Mouse (Mus musculus) liver, embryonic 14.5 days (tissue): Measurements from ENCODE around the gene Kcnh8. TPM values are rescaled to one million over a fixed set of nuclear protein-coding genes. Genes with fewer than 3 reads are reported as not detected.

Source experiments
- ATAC-seq: fragments of 200-750 bp; cut with Nextera tagmentation; 2 replicates; pipeline ENCODE4 v1.8.0; 2017; ENCODE audit warnings: moderate number of reproducible peaks, mild to moderate bottlenecking, moderate library complexity; ENCODE audit not compliant: insufficient read depth
- DNase-seq, 3 experiments: peaks; one replicate each; pipeline ENCODE4 v3.0.0-alpha.2; 2012 to 2013; ENCODE audit warnings: low read depth in 3 of 3, low spot score in 3 of 3
- H3K27ac ChIP-seq: fragments of 300-500 bp; sonication (generic); 2 replicates; pipeline ENCODE4 v1.5.1; 2014; ENCODE audit warnings: moderate library complexity, mild to moderate bottlenecking, control low read depth, inconsistent platforms
- H3K27me3 ChIP-seq: fragments of 300-500 bp; sonication (generic); 2 replicates; pipeline ENCODE4 v1.6.1; 2014; ENCODE audit warnings: mild to moderate bottlenecking, low read length, moderate library complexity; ENCODE audit not compliant: control insufficient read depth, insufficient read depth
- H3K36me3 ChIP-seq: fragments of 300-500 bp; sonication (generic); replicated peaks from 2 replicates; pipeline ENCODE4 v1.6.1; 2014; ENCODE audit warnings: low read depth; ENCODE audit not compliant: control insufficient read depth, insufficient read depth
- H3K4me1 ChIP-seq, 2 experiments: fragments of 200-500 bp in 1 of 2; fragments of 300-500 bp in 1 of 2; sonication (generic) in 1 of 2; replicated peaks; 2 replicates each; pipeline ENCODE4 v1.6.1; 2012 to 2014; ENCODE audit warnings: antibody characterized with exemption in 1 of 2, inconsistent platforms in 1 of 2, low read length in 1 of 2; ENCODE audit not compliant: control insufficient read depth in 2 of 2, insufficient read depth in 2 of 2
- H3K4me2 ChIP-seq: fragments of 300-500 bp; sonication (generic); 2 replicates; pipeline ENCODE4 v1.6.1; 2014; ENCODE audit warnings: low read depth, mild to moderate bottlenecking, control low read depth, moderate library complexity
- H3K4me3 ChIP-seq, 2 experiments: fragments of 200-500 bp in 1 of 2; fragments of 300-500 bp in 1 of 2; sonication (generic) in 1 of 2; 2 replicates each; pipeline ENCODE4 v1.5.1; 2012 to 2014; ENCODE audit warnings: low read depth in 2 of 2, low read length in 2 of 2, mild to moderate bottlenecking in 2 of 2, control low read depth in 1 of 2, inconsistent platforms in 1 of 2, moderate library complexity in 1 of 2; ENCODE audit not compliant: insufficient read depth in 1 of 2
- H3K9ac ChIP-seq: fragments of 300-500 bp; sonication (generic); replicated peaks from 2 replicates; pipeline ENCODE4 v1.6.1; 2014; ENCODE audit warnings: mild to moderate bottlenecking, control low read depth, moderate library complexity
- H3K9me3 ChIP-seq: fragments of 300-500 bp; sonication (generic); 2 replicates; pipeline ENCODE4 v1.6.1; 2016; ENCODE audit warnings: low read length, mixed read lengths; ENCODE audit not compliant: control insufficient read depth
- CTCF ChIP-seq: IDR thresholded peaks from 2 replicates; pipeline ENCODE4 v1.5.1; 2016; ENCODE audit warnings: antibody characterized with exemption, low read depth, control low read depth
- EP300 ChIP-seq: IDR thresholded peaks from 2 replicates; pipeline ENCODE4 v1.6.1; 2016; ENCODE audit warnings: antibody characterized with exemption, low read depth
- WGBS: fragments of 180-500 bp; shearing (Covaris S2); extraction: QIAGEN DNeasy Blood & Tissue Kit; methylation state at CpG from one replicate; pipeline ENCODE4 v1.1.7; 2014; ENCODE audit not compliant: insufficient replicate concordance; 5-methylcytosine and 5-hydroxymethylcytosine counted together
- polyA plus RNA-seq, 2 experiments: library from polyadenylated mRNA; depleted of rRNA in 1 of 2; stranded (reverse) in 1 of 2; unstranded in 1 of 2; fragments of >200 nt; fragmentation: Nextera tagmentation in 1 of 2; extraction: Ambion mirVana in 1 of 2; gene quantifications; 2 replicates each; pipeline versions ENCODE4 v1.2.1 to v1.2.3; 2012 to 2014

The Kcnh8 gene
- polyA plus RNA-seq, 2 experiments: not detected

GRCm38 (mm10) chr17:52810773-52811172 lies 208.3 kb downstream of the Kcnh8 start:
- WGBS: 57% methylated on average over 1 of the region's 1 CpGs
- Histone ChIP-seq H3K9me3 (no peaks in the 10 kb centered on the region), H3K4me3 (no peak overlapping the region), H3K27ac (no peak overlapping the region), H3K36me3 (no peaks in the 10 kb centered on the region), H3K4me1 (no peaks in the 10 kb centered on the region), H3K9ac (no peak overlapping the region), H3K27me3 (no peaks in the 10 kb centered on the region), H3K4me2 (no peak overlapping the region)
- DNase-seq: no peak
- TF ChIP-seq EP300: no peak
- TF ChIP-seq CTCF: no peak
- no peak for ATAC-seq

- Histone ChIP-seq H3K9ac (no peak overlapping the region), H3K36me3 (no peaks in the 10 kb centered on the region), H3K27ac (no peak overlapping the region), H3K4me3 (no peak overlapping the region), H3K4me2 (no peak overlapping the region), H3K27me3 (no peaks in the 10 kb centered on the region), H3K4me1 (no peaks in the 10 kb centered on the region), H3K9me3 (no peaks in the 10 kb centered on the region)
- DNase-seq: no peak
- 33% methylated on average over 1 of the region's 1 CpGs for WGBS
- no peak for ATAC-seq
- no peak for TF ChIP-seq CTCF
- no peak for TF ChIP-seq EP300
Measured at GRCm38 (mm10) chr17:52819007-52819406, 216.5 kb downstream of the Kcnh8 start.

GRCm38 (mm10) chr17:52829678-52830077 lies 227.2 kb downstream of the Kcnh8 start:
- Histone ChIP-seq H3K9ac (no peak overlapping the region), H3K4me3 (no peak overlapping the region), H3K36me3 (no peaks in the 10 kb centered on the region), H3K9me3 (no peaks in the 10 kb centered on the region), H3K27me3 (no peaks in the 10 kb centered on the region), H3K4me1 (no peaks in the 10 kb centered on the region), H3K4me2 (no peak overlapping the region), H3K27ac (no peak overlapping the region)
- DNase-seq: no peak
- 72% methylated on average over 4 of the region's 4 CpGs for WGBS
- no peak for ATAC-seq
- TF ChIP-seq CTCF: no peak
- no peak for TF ChIP-seq EP300

GRCm38 (mm10) chr17:52873195-52873594 lies 270.7 kb downstream of the Kcnh8 start:
- H3K4me1 ChIP-seq: no peaks in the 10 kb centered on the region
- ATAC-seq: no peak

GRCm38 (mm10) chr17:52878964-52879363 lies 276.5 kb downstream of the Kcnh8 start:
- no peak overlapping the region for H3K9ac ChIP-seq
- H3K4me2 ChIP-seq: no peak overlapping the region
- DNase-seq: no peak
- WGBS: 32% methylated on average over 1 of the region's 1 CpGs
- no peak overlapping the region for H3K4me3 ChIP-seq
- H3K36me3 ChIP-seq: no peaks in the 10 kb centered on the region
- no peaks in the 10 kb centered on the region for H3K4me1 ChIP-seq
- TF ChIP-seq CTCF (no peak), EP300 (no peak)
- H3K9me3 ChIP-seq: no peaks in the 10 kb centered on the region
- no peak for ATAC-seq
- no peaks in the 10 kb centered on the region for H3K27me3 ChIP-seq
- H3K27ac ChIP-seq: no peak overlapping the region

More at GRCm38 (mm10) chr17:52873195-52873594, 270.7 kb downstream of the Kcnh8 start:
- Histone ChIP-seq H3K36me3 (no peaks in the 10 kb centered on the region), H3K27me3 (no peaks in the 10 kb centered on the region), H3K9me3 (no peaks in the 10 kb centered on the region), H3K9ac (no peak overlapping the region), H3K4me3 (no peak overlapping the region), H3K4me2 (no peak overlapping the region), H3K27ac (no peak overlapping the region)
- TF ChIP-seq EP300 (no peak), CTCF (no peak)
- 56% methylated on average over 3 of the region's 3 CpGs for WGBS
- DNase-seq: no peak

GRCm38 (mm10) chr17:52880051-52880450 lies 277.5 kb downstream of the Kcnh8 start:
- H3K4me3 ChIP-seq: no peak overlapping the region
- WGBS: 51% methylated on average over 2 of the region's 2 CpGs
- TF ChIP-seq EP300 (no peak), CTCF (no peak)
- no peaks in the 10 kb centered on the region for H3K4me1 ChIP-seq
- no peak for DNase-seq
- no peaks in the 10 kb centered on the region for H3K36me3 ChIP-seq
- H3K27ac ChIP-seq: no peak overlapping the region
- no peak overlapping the region for H3K4me2 ChIP-seq
- no peak overlapping the region for H3K9ac ChIP-seq
- ATAC-seq: no peak
- no peaks in the 10 kb centered on the region for H3K27me3 ChIP-seq
- no peaks in the 10 kb centered on the region for H3K9me3 ChIP-seq
